Mouse (Mus musculus) stomach, embryonic 16.5 days (tissue): ENCODE measurements around the gene Hnrnpf. TPM values are rescaled to one million over a fixed set of nuclear protein-coding genes. Genes with fewer than 3 reads are reported as not detected.
A peak's percentile ranks its signal among the peaks of the same experiment; 100 is the strongest.

Experiments
- ATAC-seq: fragments of 200-750 bp; cut with Nextera tagmentation; 2 replicates; pipeline ENCODE4 v1.8.0; 2017; ENCODE audit warnings: moderate number of reproducible peaks, moderate TSS enrichment; ENCODE audit not compliant: insufficient read depth, low FRiP score
- H3K27ac ChIP-seq: fragments of 300-500 bp; sonication (generic); 2 replicates; pipeline ENCODE4 v1.5.1; 2014; ENCODE audit warnings: low read length
- H3K27me3 ChIP-seq: fragments of 300-500 bp; sonication (generic); 2 replicates; pipeline ENCODE4 v1.6.1; 2014; ENCODE audit warnings: low read length, control low read depth, mixed read lengths; ENCODE audit not compliant: control insufficient read depth, insufficient read depth
- H3K36me3 ChIP-seq: fragments of 300-500 bp; sonication (generic); 2 replicates; pipeline ENCODE4 v1.6.1; 2014; ENCODE audit warnings: low read length; ENCODE audit not compliant: control insufficient read depth, insufficient read depth
- H3K4me1 ChIP-seq: fragments of 300-500 bp; sonication (generic); 2 replicates; pipeline ENCODE4 v1.6.1; 2014; ENCODE audit warnings: low read length, control low read depth, mixed read lengths; ENCODE audit not compliant: control insufficient read depth, insufficient read depth
- H3K4me2 ChIP-seq: fragments of 300-500 bp; sonication (generic); 2 replicates; pipeline ENCODE4 v1.6.1; 2014; ENCODE audit warnings: low read depth, low read length, mixed read lengths
- H3K4me3 ChIP-seq: fragments of 300-500 bp; sonication (generic); replicated peaks from 2 replicates; pipeline ENCODE4 v1.5.1; 2014; ENCODE audit warnings: mild to moderate bottlenecking, low read length
- H3K9ac ChIP-seq: fragments of 300-500 bp; sonication (generic); 2 replicates; pipeline ENCODE4 v1.6.1; 2014; ENCODE audit warnings: low read length
- H3K9me3 ChIP-seq: fragments of 300-500 bp; sonication (generic); replicated peaks from 2 replicates; pipeline ENCODE4 v1.6.1; 2016; ENCODE audit warnings: low read length, control low read depth; ENCODE audit not compliant: control insufficient read depth
- WGBS: fragments of 180-500 bp; shearing (Covaris S2); extraction: QIAGEN DNeasy Blood & Tissue Kit; methylation state at CpG from one replicate; pipeline ENCODE4 v1.1.7; 2014; 5-methylcytosine and 5-hydroxymethylcytosine counted together
- polyA plus RNA-seq: library from polyadenylated mRNA; unstranded; fragments of >200 nt; fragmentation: Nextera tagmentation; extraction: Ambion mirVana; gene quantifications from 2 replicates; pipeline ENCODE4 v1.2.1, GENCODE M21; 2015

Hnrnpf gene
- polyA plus RNA-seq, 1 experiment from 2014 or later: 688 TPM

- Histone ChIP-seq H3K36me3 (peaks cover 23% of the 10 kb centered on the region), H3K4me3 (no peak overlapping the region), H3K27ac (no peak overlapping the region), H3K4me1 (no peaks in the 10 kb centered on the region), H3K4me2 (no peak overlapping the region), H3K27me3 (no peaks in the 10 kb centered on the region), H3K9me3 (no peaks in the 10 kb centered on the region), H3K9ac (no peak overlapping the region)
- no peak for ATAC-seq
- 69% methylated on average over 4 of the region's 4 CpGs for WGBS
Measured at GRCm38 (mm10) chr6:117926871-117927491, 26.9 kb downstream of the Hnrnpf start.

- Histone ChIP-seq H3K4me1 (no peaks in the 10 kb centered on the region), H3K9ac (no peak overlapping the region), H3K27ac (no peak overlapping the region), H3K4me3 (no peak overlapping the region), H3K9me3 (no peaks in the 10 kb centered on the region), H3K4me2 (no peak overlapping the region), H3K36me3 (peaks cover 21% of the 10 kb centered on the region), H3K27me3 (no peaks in the 10 kb centered on the region)
- ATAC-seq: no peak
- 89% methylated on average over 7 of the region's 7 CpGs for WGBS
Measured at GRCm38 (mm10) chr6:117927955-117928354, 27.8 kb downstream of the Hnrnpf start.

GRCm38 (mm10) chr6:117928746-117929145, 28.6 kb downstream of the Hnrnpf start:
- Histone ChIP-seq H3K4me3 (no peak overlapping the region), H3K9ac (no peak overlapping the region), H3K9me3 (no peaks in the 10 kb centered on the region), H3K4me1 (no peaks in the 10 kb centered on the region), H3K27ac (no peak overlapping the region), H3K36me3 (peaks cover 21% of the 10 kb centered on the region), H3K4me2 (no peak overlapping the region), H3K27me3 (no peaks in the 10 kb centered on the region)
- ATAC-seq: no peak
- 86% methylated on average over 5 of the region's 5 CpGs for WGBS

- WGBS: 92% methylated on average over 3 of the region's 3 CpGs
- peaks cover 21% of the 10 kb centered on the region for H3K36me3 ChIP-seq
- H3K9ac ChIP-seq: no peak overlapping the region
- no peak overlapping the region for H3K4me3 ChIP-seq
- no peaks in the 10 kb centered on the region for H3K9me3 ChIP-seq
- no peaks in the 10 kb centered on the region for H3K4me1 ChIP-seq
- no peak overlapping the region for H3K27ac ChIP-seq
- no peaks in the 10 kb centered on the region for H3K27me3 ChIP-seq
- H3K4me2 ChIP-seq: no peak overlapping the region
- no peak for ATAC-seq
Measured at GRCm38 (mm10) chr6:117929945-117930655, 30.0 kb downstream of the Hnrnpf start.

- H3K27me3 ChIP-seq: no peaks in the 10 kb centered on the region
- no peak overlapping the region for H3K4me3 ChIP-seq
- H3K27ac ChIP-seq: no peak overlapping the region
- 52% methylated on average over 11 of the region's 11 CpGs for WGBS
- H3K36me3 ChIP-seq: peaks cover 10% of the 10 kb centered on the region; the same call in 1 of the 2 replicates
- no peak overlapping the region for H3K4me2 ChIP-seq
- no peaks in the 10 kb centered on the region for H3K4me1 ChIP-seq
- no peak overlapping the region for H3K9ac ChIP-seq
- ATAC-seq: no peak
- no peaks in the 10 kb centered on the region for H3K9me3 ChIP-seq
Measured at GRCm38 (mm10) chr6:117932325-117933051, 32.4 kb downstream of the Hnrnpf start.

- H3K4me2 ChIP-seq: no peak overlapping the region
- no peak overlapping the region for H3K9ac ChIP-seq
- no peak overlapping the region for H3K4me3 ChIP-seq
- H3K4me1 ChIP-seq: no peaks in the 10 kb centered on the region
- ATAC-seq: no peak
- no peaks in the 10 kb centered on the region for H3K9me3 ChIP-seq
- no peak overlapping the region for H3K27ac ChIP-seq
- 81% methylated on average over 6 of the region's 6 CpGs for WGBS
- no peaks in the 10 kb centered on the region for H3K27me3 ChIP-seq
- 0 out of 2 replicates have a peak, but pooled peaks cover 4% of the 10 kb centered on the region for H3K36me3 ChIP-seq
Measured at GRCm38 (mm10) chr6:117934301-117934700, 34.2 kb downstream of the Hnrnpf start.

GRCm38 (mm10) chr6:117935681-117936612, 35.8 kb downstream of the Hnrnpf start:
- H3K4me3 ChIP-seq: no peak overlapping the region
- WGBS: 81% methylated on average over 14 of the region's 14 CpGs
- no peaks in the 10 kb centered on the region for H3K27me3 ChIP-seq
- no peak overlapping the region for H3K9ac ChIP-seq
- no peak overlapping the region for H3K27ac ChIP-seq
- H3K36me3 ChIP-seq: no peaks in the 10 kb centered on the region
- H3K4me2 ChIP-seq: no peak overlapping the region
- no peak for ATAC-seq
- no peaks in the 10 kb centered on the region for H3K4me1 ChIP-seq
- no peaks in the 10 kb centered on the region for H3K9me3 ChIP-seq

- H3K27ac ChIP-seq: no peak within 1 kb of the TSS
- peak; percentile 71 for ATAC-seq
- no peaks in the 10 kb centered on the region for H3K27me3 ChIP-seq
- H3K4me3 ChIP-seq: no peak within 1 kb of the TSS
- H3K9ac ChIP-seq: no peak within 1 kb of the TSS
- no peak within 1 kb of the TSS for H3K4me2 ChIP-seq
- no peaks in the 10 kb centered on the region for H3K36me3 ChIP-seq
- no peaks in the 10 kb centered on the region for H3K9me3 ChIP-seq
- H3K4me1 ChIP-seq: no peaks in the 10 kb centered on the region
- 56% methylated on average over 10 of the region's 10 CpGs for whole genome bisulfite sequencing
Measured at GRCm38 (mm10) chr6:117937222-117937932, 37.3 kb downstream of the Hnrnpf start, which contains the start of gene Fxyd4. Gene Fxyd4 (minus strand): TSS chr6:117937692.
